Mouse (Mus musculus) kidney, postnatal 0 days (tissue): ENCODE measurements around the gene Zbtb20. TPM values are rescaled to one million over a fixed set of nuclear protein-coding genes. Genes with fewer than 3 reads are reported as not detected.

Source experiments
- ATAC-seq: fragments of 200-750 bp; cut with Nextera tagmentation; replicated peaks from 2 replicates; pipeline ENCODE4 v1.8.0; 2017; ENCODE audit warnings: low read depth, moderate number of reproducible peaks, moderate TSS enrichment, moderate library complexity; ENCODE audit not compliant: low FRiP score
- DNase-seq: peaks from one replicate; pipeline ENCODE4 v3.0.0-alpha.2; 2016; ENCODE audit warnings: low spot score
- H3K27ac ChIP-seq: fragments of 300-500 bp; sonication (generic); 2 replicates; pipeline ENCODE4 v1.5.1; 2014; ENCODE audit warnings: mild to moderate bottlenecking
- H3K27me3 ChIP-seq: fragments of 300-500 bp; sonication (generic); 2 replicates; pipeline ENCODE4 v1.6.1; 2014; ENCODE audit warnings: low read length, mixed read lengths; ENCODE audit not compliant: insufficient read depth
- H3K36me3 ChIP-seq: fragments of 300-500 bp; sonication (generic); 2 replicates; pipeline ENCODE4 v1.6.1; 2014; ENCODE audit warnings: low read length, mixed read lengths; ENCODE audit not compliant: insufficient read depth
- H3K4me1 ChIP-seq: fragments of 300-500 bp; sonication (generic); replicated peaks from 2 replicates; pipeline ENCODE4 v1.6.1; 2014; ENCODE audit warnings: antibody characterized with exemption, low read length, mixed read lengths; ENCODE audit not compliant: insufficient read depth
- H3K4me2 ChIP-seq: fragments of 300-500 bp; sonication (generic); 2 replicates; pipeline ENCODE4 v1.6.1; 2014; ENCODE audit warnings: mild to moderate bottlenecking, low read length, moderate library complexity, mixed read lengths
- H3K4me3 ChIP-seq: fragments of 300-500 bp; sonication (generic); replicated peaks from 2 replicates; pipeline ENCODE4 v1.5.1; 2014; ENCODE audit warnings: low read depth, low read length
- H3K9ac ChIP-seq: fragments of 300-500 bp; sonication (generic); 2 replicates; pipeline ENCODE4 v1.6.1; 2014; ENCODE audit warnings: low read depth, low read length
- H3K9me3 ChIP-seq: fragments of 300-500 bp; sonication (generic); replicated peaks from 2 replicates; pipeline ENCODE4 v1.6.1; 2016; ENCODE audit warnings: low read length, inconsistent platforms, mixed read lengths
- CTCF ChIP-seq: IDR thresholded peaks from 2 replicates; pipeline ENCODE4 v1.5.1; 2016; ENCODE audit warnings: antibody characterized with exemption, low read depth, mild to moderate bottlenecking, moderate library complexity
- WGBS: fragments of 180-500 bp; shearing (Covaris S2); extraction: QIAGEN DNeasy Blood & Tissue Kit; methylation state at CpG from one replicate; pipeline ENCODE4 v1.1.7; 2014; 5-methylcytosine and 5-hydroxymethylcytosine counted together
- polyA plus RNA-seq: library from polyadenylated mRNA; unstranded; fragments of >200 nt; fragmentation: Nextera tagmentation; extraction: Ambion mirVana; gene quantifications from 2 replicates; pipeline ENCODE4 v1.2.1, GENCODE M21; 2015

Zbtb20 gene
- polyA plus RNA-seq, 1 experiment from 2014 or later: 36.8 TPM

DNA sequence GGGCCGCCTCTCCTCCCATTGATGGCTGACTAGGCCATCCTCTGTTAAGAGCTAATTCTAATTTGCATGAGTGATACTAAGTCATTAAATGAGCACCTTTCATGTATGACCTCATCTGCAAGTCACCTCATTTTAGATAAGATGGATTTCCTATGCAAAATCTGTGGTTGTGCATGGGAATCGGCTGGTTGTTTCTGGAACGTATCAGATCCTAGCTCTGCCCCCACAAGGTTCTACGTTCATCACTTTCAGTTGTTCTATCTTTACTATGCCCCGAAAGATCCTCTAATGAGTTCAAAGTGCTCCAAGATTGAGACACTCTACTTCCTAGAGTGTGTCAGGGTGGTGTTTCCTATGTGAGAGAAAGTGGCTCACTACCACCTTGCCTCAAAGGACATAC is 785.9 kb downstream of the Zbtb20 start:
- no peak for TF ChIP-seq CTCF
- Histone ChIP-seq H3K4me2 (no peak overlapping the region), H3K9me3 (no peaks in the 10 kb centered on the region), H3K4me1 (no peaks in the 10 kb centered on the region), H3K36me3 (no peaks in the 10 kb centered on the region), H3K4me3 (no peak overlapping the region), H3K27ac (no peak overlapping the region), H3K9ac (no peak overlapping the region), H3K27me3 (no peaks in the 10 kb centered on the region)
- ATAC-seq (no peak), DNase-seq (no peak)
- 95% methylated on average over 5 of the region's 5 CpGs for WGBS

DNA sequence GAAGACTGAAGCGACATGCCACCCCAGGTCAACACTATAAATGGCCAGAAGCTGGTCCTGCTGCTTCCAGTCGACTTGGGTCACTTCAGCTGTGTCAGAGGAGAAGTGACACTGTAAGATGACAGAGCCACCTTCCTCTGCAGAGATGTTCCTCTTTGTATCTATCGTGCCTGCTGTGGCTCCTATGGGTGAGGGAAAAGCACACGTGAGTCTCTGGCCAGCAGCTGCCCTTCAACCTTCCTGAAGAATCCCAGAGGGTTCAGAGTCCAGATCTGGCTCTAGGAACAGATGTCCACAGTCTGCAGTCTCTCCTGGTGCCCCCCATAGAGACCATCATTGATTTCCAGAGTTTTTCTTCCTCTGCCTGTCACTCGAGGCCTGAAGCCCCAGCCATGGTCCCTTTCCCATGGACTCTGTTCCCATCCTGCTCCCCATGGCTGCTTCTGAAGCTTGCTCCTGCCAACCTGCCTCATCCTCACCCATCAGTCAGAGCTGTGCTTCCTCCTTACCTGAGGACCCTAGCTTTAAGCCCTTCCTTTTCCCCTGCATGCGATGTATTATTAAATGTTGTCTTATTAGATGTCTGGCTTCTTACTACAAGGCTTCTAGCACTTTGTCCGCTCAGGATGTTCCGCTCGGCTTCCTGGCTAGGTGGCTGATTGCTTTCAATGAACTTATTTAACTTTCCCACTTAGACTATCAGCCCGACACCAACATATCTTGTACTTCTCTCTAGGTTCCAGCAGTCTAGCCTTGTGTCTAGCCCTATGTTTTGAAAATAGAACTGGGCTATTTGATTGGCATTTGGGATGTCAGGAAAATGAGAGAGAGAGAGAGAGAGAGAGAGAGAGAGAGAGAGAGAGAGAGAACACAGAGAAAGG is 786.7 kb downstream of the Zbtb20 start:
- Histone ChIP-seq H3K36me3 (no peaks in the 10 kb centered on the region), H3K9ac (no peak overlapping the region), H3K4me3 (no peak overlapping the region), H3K4me2 (no peak overlapping the region), H3K27me3 (no peaks in the 10 kb centered on the region), H3K27ac (no peak overlapping the region), H3K4me1 (no peaks in the 10 kb centered on the region), H3K9me3 (no peaks in the 10 kb centered on the region)
- no peak for TF ChIP-seq CTCF
- 86% methylated on average over 10 of the region's 10 CpGs for WGBS
- DNase-seq: no peak
- no peak for ATAC-seq

DNA sequence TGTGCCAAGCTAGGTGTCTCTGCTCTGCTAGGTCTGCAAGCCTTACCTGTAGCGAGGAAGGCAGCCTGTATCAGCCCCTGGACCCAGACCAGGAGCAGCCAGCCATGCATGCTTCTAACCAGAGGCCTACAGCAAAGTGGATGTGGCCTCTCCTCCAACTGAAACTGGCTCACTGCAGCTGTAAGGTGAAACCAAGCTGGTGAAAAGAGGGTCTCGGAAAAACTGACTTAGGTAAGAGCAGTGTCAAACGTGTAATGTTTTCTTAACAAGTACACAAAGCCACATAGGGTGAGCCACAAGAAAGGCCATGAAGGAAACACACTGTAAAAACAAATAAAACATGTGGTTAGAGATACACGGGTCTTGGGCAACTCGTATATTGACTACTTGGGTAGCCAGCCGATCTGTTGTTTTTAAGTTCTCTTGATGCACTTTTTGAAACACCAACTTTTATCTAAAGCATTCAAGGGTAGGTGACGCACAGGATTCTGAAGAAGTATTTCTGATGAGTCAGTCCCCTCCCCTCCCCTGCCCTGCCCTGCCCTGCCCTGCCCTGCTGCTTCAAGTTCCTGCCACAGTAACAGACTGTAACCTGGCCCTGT is 788.4 kb downstream of the Zbtb20 start, which contains the start of gene Tigit:
Gene Tigit, minus strand, starts transcription at position 169 of the 602 bp plus-strand sequence.
- ATAC-seq (no peak), DNase-seq (no peak)
- no peaks in the 10 kb centered on the region for H3K27me3 ChIP-seq
- H3K36me3 ChIP-seq: no peaks in the 10 kb centered on the region
- no peaks in the 10 kb centered on the region for H3K4me1 ChIP-seq
- H3K4me3 ChIP-seq: no peak within 1 kb of the TSS
- H3K27ac ChIP-seq: no peak within 1 kb of the TSS
- no peak for TF ChIP-seq CTCF
- 55% methylated on average over 7 of the region's 7 CpGs for WGBS
- H3K9me3 ChIP-seq: no peaks in the 10 kb centered on the region
- H3K4me2 ChIP-seq: no peak within 1 kb of the TSS
- H3K9ac ChIP-seq: no peak within 1 kb of the TSS

DNA sequence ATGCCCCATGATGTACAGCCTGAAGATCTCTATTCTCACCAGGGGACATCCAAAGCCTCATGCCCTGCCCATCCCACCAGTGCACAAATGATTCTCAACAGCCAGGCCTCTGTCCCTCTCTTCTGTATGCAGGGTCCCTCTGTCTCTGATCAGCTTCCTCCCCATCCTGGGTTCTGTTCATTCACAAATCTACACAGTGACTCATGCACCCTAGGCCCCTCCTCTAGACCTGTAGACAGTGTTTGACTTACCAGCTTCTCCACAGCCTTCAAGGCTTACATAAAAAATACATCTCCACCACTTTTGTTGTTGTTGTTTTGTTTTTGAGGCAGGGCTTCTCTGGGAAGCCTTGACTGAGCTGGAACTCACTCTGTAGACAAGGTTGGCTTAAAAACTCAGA is 789.2 kb downstream of the Zbtb20 start:
- Histone ChIP-seq H3K27me3 (no peaks in the 10 kb centered on the region), H3K4me1 (no peaks in the 10 kb centered on the region), H3K9me3 (no peaks in the 10 kb centered on the region), H3K27ac (no peak overlapping the region), H3K4me3 (no peak overlapping the region), H3K36me3 (no peaks in the 10 kb centered on the region), H3K9ac (no peak overlapping the region), H3K4me2 (no peak overlapping the region)
- TF ChIP-seq CTCF: no peak
- ATAC-seq: no peak
- no peak for DNase-seq

DNA sequence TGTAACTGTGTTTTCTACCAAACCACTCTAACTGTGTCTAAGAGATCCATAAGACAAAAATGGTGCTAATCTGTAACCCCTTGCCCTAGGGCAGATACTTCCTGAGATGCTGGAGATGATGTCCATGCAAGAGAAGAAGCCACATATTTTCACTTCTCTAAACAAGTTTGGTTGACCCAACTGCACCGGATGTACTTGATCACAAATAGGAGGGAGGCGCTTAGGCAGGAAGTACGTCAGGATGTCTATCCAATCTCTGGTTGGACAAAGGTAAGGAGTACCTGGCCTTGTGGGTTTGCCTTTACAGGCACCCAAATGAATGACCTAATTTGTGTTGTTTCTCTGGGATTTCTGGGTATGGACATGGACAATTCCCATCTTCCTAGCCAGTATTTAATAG is 792.6 kb downstream of the Zbtb20 start:
- DNase-seq (no peak), ATAC-seq (no peak)
- H3K27ac ChIP-seq: no peak overlapping the region
- 95% methylated on average over 3 of the region's 3 CpGs for WGBS
- H3K9me3 ChIP-seq: no peaks in the 10 kb centered on the region
- no peak overlapping the region for H3K4me2 ChIP-seq
- no peaks in the 10 kb centered on the region for H3K27me3 ChIP-seq
- no peak overlapping the region for H3K4me3 ChIP-seq
- H3K4me1 ChIP-seq: no peaks in the 10 kb centered on the region
- H3K9ac ChIP-seq: no peak overlapping the region
- TF ChIP-seq CTCF: no peak
- no peaks in the 10 kb centered on the region for H3K36me3 ChIP-seq

DNA sequence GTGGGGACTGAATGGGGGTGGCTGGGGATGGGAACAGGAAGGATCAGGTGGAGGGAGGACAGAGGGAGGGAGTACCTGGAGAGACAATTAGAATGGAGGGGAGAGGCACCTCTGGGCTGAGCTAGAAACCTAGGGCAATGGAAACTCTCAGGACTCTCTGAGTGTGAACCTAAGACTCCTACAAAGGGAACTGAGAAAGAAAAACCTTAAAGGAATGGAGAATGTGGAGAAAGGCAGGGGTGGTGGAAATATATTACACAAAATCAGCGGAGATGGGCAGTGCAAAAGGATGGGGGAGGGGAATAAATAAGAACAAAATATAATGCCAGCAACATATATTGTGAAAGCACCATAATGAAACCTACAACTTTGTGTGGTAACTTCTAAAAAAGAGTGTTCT is 796.3 kb downstream of the Zbtb20 start:
- TF ChIP-seq CTCF: no peak
- no peaks in the 10 kb centered on the region for H3K4me1 ChIP-seq
- WGBS: 93% methylated on average over 1 of the region's 1 CpGs

More for the DNA sequence above, 796.3 kb downstream of the Zbtb20 start:
- no peak overlapping the region for H3K9ac ChIP-seq
- no peaks in the 10 kb centered on the region for H3K36me3 ChIP-seq
- ATAC-seq: no peak
- H3K27me3 ChIP-seq: no peaks in the 10 kb centered on the region
- H3K4me2 ChIP-seq: no peak overlapping the region
- no peak for DNase-seq
- no peak overlapping the region for H3K4me3 ChIP-seq
- H3K9me3 ChIP-seq: no peaks in the 10 kb centered on the region
- H3K27ac ChIP-seq: no peak overlapping the region
